Mouse (Mus musculus): ENCODE measurements around the gene Ndufs7. TPM values are rescaled to one million over a fixed set of nuclear protein-coding genes. Genes with fewer than 3 reads are reported as not detected.

Ndufs7 gene
- polyA plus RNA-seq (2012; rRNA removed; ENCODE audit: low replicate concordance): 414 and 611 TPM in 2 replicates

DNA sequence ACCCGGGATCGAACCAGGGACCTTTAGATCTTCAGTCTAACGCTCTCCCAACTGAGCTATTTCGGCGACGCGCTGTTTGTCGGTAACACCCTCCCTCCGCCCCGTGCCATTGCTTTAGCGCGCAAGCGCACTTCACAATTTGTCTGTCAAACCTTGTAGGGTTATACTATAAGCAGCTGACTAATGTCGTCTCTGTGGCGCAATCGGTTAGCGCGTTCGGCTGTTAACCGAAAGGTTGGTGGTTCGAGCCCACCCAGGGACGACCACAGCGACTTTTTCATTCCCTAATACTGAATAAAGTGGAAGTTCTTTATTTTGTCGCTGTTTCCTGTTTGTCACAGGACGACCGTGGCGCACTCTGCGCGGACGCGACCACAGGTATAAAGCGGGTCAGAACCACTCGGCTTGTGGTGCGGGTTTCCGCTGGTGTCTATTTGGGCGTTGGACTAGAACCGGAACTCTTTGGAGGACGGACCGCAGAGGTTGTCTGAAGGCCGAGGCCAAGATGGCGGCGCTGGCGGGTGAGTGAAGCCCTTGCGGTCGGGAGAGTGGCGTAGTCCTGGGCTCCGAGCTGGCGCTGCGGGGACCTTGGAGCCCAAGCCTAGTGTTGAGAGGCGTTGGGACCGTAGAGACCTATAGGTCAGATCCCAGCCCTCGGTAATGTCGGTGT, at the start of gene Ndufs7:
Ndufs7 (plus strand) TSS at position 151 of the 670 bp plus-strand sequence.

DNA sequence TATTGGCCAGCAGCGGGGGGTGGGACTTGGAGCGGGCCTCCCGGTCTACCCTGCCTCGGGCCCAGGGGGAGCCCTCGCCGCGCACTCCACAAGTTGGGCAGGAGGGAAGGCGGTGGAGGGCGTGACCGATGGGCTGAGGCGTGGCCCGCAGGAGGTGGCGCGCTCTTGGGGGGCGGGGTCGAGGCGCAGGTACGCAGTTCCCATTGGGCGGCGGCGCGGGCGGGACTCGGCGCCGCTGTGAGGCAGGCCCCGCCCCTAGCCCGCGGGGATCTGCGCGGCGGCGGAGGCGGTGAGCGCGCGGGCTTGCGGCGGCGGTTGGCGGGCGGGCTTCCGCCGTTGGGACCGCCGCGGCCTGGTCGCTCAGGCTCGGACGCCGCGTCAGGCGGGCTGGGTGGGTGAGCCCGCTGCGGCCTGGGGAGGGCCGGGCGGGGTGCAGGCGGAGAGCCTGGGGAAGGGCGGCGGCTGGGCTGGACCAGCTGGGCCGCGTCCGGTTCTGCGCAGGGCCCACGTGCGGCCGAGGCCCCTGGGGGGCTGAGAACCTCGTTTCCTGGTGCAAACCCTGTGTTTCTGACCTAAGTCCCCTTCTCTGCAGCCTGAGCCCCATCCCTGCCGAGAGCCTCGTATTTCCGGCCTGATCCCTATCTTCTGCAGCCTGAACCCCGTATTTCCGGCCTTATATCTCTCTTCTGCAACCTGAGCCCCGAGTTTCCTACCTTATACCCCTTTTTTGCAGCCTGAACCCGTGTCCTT, 22.3 kb upstream of the Ndufs7 start, which contains the start of gene Mum1:
Mum1 (plus strand) TSS at position 19 of the 750 bp plus-strand sequence.

DNA sequence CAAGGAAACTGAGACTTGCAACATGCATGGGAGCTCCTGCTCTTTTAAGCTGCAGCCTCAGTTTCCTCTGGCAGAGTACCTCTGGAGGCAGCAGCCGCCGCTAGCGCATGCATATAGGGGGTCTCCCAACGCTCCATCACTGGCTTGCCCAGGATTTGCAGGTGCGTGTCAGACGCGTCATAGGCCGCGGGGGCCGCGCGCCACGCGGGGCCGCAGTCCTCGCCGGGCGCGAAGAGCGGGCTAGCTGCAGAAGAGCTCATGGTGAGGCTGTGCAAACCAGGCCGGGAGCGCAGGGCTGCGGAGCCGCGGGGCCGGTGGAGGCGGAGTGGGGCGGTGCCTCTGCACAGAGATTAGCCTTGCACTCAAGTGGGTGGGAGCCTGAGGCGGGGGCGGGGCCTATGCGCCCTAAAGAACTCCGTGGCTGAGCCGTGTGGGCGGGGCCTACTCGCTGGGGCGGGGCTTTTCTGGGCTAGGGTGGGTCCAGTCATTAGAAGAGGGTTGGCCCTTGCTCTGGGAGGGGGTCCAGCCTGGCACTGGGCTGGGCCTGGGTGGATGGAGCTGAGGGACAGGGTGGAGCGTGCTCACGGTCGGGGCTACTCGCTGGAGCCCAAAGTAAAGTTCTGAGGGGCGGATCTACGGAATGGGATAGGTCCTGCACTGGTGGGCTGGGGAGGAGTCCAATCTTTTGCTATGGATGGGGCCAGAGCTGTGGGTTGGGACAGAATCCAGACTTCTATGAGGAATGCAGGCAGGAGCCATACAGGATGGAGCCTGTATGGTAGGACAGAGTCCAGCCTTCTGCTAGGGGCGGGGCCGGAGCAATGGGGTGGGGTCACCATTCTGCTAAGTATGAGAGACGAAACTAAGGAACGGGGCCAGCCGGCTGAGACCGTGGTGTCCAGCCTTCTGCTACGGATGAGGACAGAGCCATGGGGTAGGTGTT, 12.0 kb downstream of the Ndufs7 start, which contains the start of the genes Gamt and Dazap1:
Gamt (minus strand) TSS at position 371 of the 943 bp plus-strand sequence.
Dazap1 (plus strand) TSS at position 845 of the 943 bp plus-strand sequence.

DNA sequence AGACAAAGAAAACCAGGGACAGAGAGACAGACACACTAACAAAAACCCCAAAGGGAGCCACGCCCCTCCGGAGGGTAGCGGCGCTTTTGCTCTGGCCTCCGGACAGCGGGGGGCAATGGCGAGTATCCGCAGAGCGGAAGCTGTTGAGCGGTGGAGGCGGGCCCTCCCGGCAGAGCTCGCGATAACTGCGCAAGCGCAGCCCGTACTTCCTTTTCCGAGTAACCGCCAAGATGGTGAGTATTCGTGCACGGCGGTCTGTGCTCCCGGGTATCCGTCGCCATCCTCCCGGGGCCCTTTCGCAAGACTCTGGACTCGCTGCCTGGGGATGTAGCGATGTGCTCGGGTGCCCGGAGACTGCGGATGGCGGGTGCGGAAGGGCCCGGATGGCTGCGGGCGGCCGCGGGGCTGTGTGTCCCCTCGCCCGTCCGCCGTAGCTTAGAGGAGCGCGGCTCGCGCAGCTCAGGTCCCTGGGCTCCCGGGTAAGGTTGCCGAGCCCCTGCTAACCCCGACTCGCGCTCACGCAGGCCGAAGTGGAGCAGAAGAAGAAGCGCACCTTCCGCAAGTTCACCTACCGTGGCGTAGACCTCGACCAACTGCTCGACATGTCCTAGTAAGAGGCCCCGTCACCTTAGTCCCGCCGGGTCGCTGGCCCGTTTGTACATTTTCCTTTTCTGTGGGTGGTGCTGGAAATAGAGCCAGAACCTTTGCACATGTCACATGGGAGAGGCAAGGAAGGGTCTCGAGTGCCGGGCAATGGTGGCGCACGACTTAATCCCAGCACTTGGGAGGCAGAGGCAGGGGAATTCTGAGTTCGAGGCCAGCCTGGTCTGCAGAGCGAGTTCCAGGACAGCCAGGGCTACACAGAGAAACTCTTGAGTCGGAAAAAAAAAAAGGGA, 43.6 kb downstream of the Ndufs7 start, which contains the start of gene Rps15:
Rps15 (plus strand) TSS at position 203 of the 896 bp plus-strand sequence.

DNA sequence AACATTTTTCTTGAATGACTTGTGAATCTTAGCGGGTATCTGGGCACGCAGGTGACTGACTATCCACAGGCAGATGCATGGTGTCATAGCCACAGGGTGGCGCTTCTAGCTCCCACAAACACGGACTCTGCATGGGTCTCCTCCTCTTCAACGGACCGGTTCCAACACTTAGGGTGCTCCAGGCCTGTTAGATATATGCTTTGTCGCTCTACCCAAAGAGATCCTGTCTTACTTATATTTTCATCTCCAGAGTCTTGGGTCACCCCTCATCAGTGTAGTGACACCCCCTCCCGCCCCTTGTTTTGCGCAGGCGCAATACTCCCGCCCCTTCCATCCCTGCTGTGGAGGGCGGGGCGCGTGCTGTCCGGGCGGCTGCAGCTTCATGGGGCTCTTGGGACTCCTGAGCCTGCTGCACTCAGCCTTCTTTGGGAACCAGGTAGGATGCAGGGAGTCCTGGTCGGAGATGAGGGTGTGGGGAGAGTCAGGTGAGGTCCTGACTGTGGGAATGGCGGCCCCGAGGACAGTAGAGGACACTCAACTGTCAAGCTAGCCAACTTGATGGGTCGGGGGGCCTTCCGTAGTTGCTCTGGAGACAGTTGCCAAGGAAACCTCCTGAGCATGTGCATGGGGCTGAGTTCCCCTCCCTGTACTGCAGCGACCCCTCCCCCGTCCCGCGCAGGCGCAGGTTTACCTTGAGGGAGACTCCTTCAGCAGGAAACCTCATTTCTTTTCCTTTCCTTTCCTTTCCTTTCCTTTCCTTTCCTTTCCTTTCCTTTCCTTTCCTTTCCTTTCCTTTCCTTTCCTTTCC, 46.9 kb downstream of the Ndufs7 start, which contains the start of gene Apc2:
Apc2 (plus strand) TSS at position 360 of the 808 bp plus-strand sequence.

Other genes with a start within 250 kb of the Ndufs7 start
- gene Arhgap45, start 232.5 kb upstream of the Ndufs7 start, polyA plus RNA-seq (2012; rRNA removed; ENCODE audit: low replicate concordance): 32.7 and 52.3 TPM in 2 replicates
- 154 and 220 TPM in 2 replicates for gene Polr2e, start 209.3 kb upstream of the Ndufs7 start, polyA plus RNA-seq (2012; rRNA removed; ENCODE audit: low replicate concordance)
- gene Gpx4, start 202.0 kb upstream of the Ndufs7 start, polyA plus RNA-seq (2012; rRNA removed; ENCODE audit: low replicate concordance): 955 and 2,154 TPM in 2 replicates
- 43.1 and 60.1 TPM in 2 replicates for gene Sbno2, start 143.6 kb upstream of the Ndufs7 start, polyA plus RNA-seq (2012; rRNA removed; ENCODE audit: low replicate concordance)
- gene Stk11, start 133.3 kb upstream of the Ndufs7 start, polyA plus RNA-seq (2012; rRNA removed; ENCODE audit: low replicate concordance): 146 and 147 TPM in 2 replicates
- gene Atp5d, start 110.5 kb upstream of the Ndufs7 start, polyA plus RNA-seq (2012; rRNA removed; ENCODE audit: low replicate concordance): 840 and 867 TPM in 2 replicates
- gene Cbarp, start 108.3 kb upstream of the Ndufs7 start, polyA plus RNA-seq (2012; rRNA removed; ENCODE audit: low replicate concordance): 4.6 and 24.2 TPM in 2 replicates
- gene Midn, start 100.8 kb upstream of the Ndufs7 start, polyA plus RNA-seq (2012; rRNA removed; ENCODE audit: low replicate concordance): 26.8 and 79.7 TPM in 2 replicates
- gene Cirbp, start 83.1 kb upstream of the Ndufs7 start, polyA plus RNA-seq (2012; rRNA removed; ENCODE audit: low replicate concordance): 85.6 and 156 TPM in 2 replicates
- gene 1600002K03Rik, start 76.2 kb upstream of the Ndufs7 start, polyA plus RNA-seq (2012; rRNA removed; ENCODE audit: low replicate concordance): 11.8 and 12.1 TPM in 2 replicates
- 5.8 and 12.4 TPM in 2 replicates for gene Efna2, start 69.6 kb upstream of the Ndufs7 start, polyA plus RNA-seq (2012; rRNA removed; ENCODE audit: low replicate concordance)
- 61.9 and 62.4 TPM in 2 replicates for gene Mum1, start 22.7 kb upstream of the Ndufs7 start, polyA plus RNA-seq (2012; rRNA removed; ENCODE audit: low replicate concordance)
- 63.6 and 128 TPM in 2 replicates for gene Gamt, start 11.9 kb downstream of the Ndufs7 start, polyA plus RNA-seq (2012; rRNA removed; ENCODE audit: low replicate concordance)
- gene Dazap1, start 12.4 kb downstream of the Ndufs7 start, polyA plus RNA-seq (2012; rRNA removed; ENCODE audit: low replicate concordance): 41.8 and 67.0 TPM in 2 replicates
- 1,097 and 1,999 TPM in 2 replicates for gene Rps15, start 43.3 kb downstream of the Ndufs7 start, polyA plus RNA-seq (2012; rRNA removed; ENCODE audit: low replicate concordance)
- 1.6 and 3.1 TPM in 2 replicates for gene Apc2, start 46.9 kb downstream of the Ndufs7 start, polyA plus RNA-seq (2012; rRNA removed; ENCODE audit: low replicate concordance)
- 63.1 and 73.9 TPM in 2 replicates for gene 2310011J03Rik, start 71.4 kb downstream of the Ndufs7 start, polyA plus RNA-seq (2012; rRNA removed; ENCODE audit: low replicate concordance)
- gene Pcsk4, start 80.4 kb downstream of the Ndufs7 start, polyA plus RNA-seq (2012; rRNA removed; ENCODE audit: low replicate concordance): 11.0 and 18.3 TPM in 2 replicates
- gene Reep6, start 80.8 kb downstream of the Ndufs7 start, polyA plus RNA-seq (2012; rRNA removed; ENCODE audit: low replicate concordance): 29.5 and 41.3 TPM in 2 replicates
- 27.6 and 29.5 TPM in 2 replicates for gene Adamtsl5, start 99.3 kb downstream of the Ndufs7 start, polyA plus RNA-seq (2012; rRNA removed; ENCODE audit: low replicate concordance)
- gene Plk5, start 107.3 kb downstream of the Ndufs7 start, polyA plus RNA-seq (2012; rRNA removed; ENCODE audit: low replicate concordance): 0.12 TPM in 1 of 2 replicates, not detected in the other
- 9.5 and 41.0 TPM in 2 replicates for gene Mex3d, start 138.5 kb downstream of the Ndufs7 start, polyA plus RNA-seq (2012; rRNA removed; ENCODE audit: low replicate concordance)
- 145 and 199 TPM in 2 replicates for gene Mbd3, start 150.4 kb downstream of the Ndufs7 start, polyA plus RNA-seq (2012; rRNA removed; ENCODE audit: low replicate concordance)
- gene Uqcr11, start 157.7 kb downstream of the Ndufs7 start, polyA plus RNA-seq (2012; rRNA removed; ENCODE audit: low replicate concordance): 2,303 and 2,715 TPM in 2 replicates
- gene Tcf3, start 184.5 kb downstream of the Ndufs7 start, polyA plus RNA-seq (2012; rRNA removed; ENCODE audit: low replicate concordance): 56.2 and 124 TPM in 2 replicates
- gene Onecut3, start 245.7 kb downstream of the Ndufs7 start, polyA plus RNA-seq (2012; rRNA removed; ENCODE audit: low replicate concordance): not detected in 2 replicates